Mouse (Mus musculus) myocyte (in vitro differentiated cells): ENCODE measurements at regions not wholly inside any gene's neighbourhood (a gene's known extent, or its start where the extent isn't known, plus 50 kb on each side); places are given as distances from the start of the nearest gene placed in this dataset.

Experiments used
- E2F4 ChIP-seq: IDR thresholded peaks from one replicate; pipeline ENCODE4 v1.6.1; 2011; ENCODE audit warnings: mild to moderate bottlenecking, control low read depth, moderate library complexity; ENCODE audit not compliant: insufficient read depth
- MAX ChIP-seq: IDR thresholded peaks from one replicate; pipeline ENCODE4 v1.6.1; 2011; ENCODE audit warnings: low read depth, mild to moderate bottlenecking, control low read depth
- MYOD1 ChIP-seq, 3 experiments: IDR thresholded peaks; one replicate each; pipeline ENCODE4 v1.6.1; 2011; ENCODE audit warnings: control low read depth in 2 of 3, low read depth in 2 of 3, mild to moderate bottlenecking in 2 of 3, moderate library complexity in 1 of 3; ENCODE audit not compliant: insufficient read length in 2 of 3, control insufficient read depth in 1 of 3
- POLR2A ChIP-seq: IDR thresholded peaks from one replicate; pipeline ENCODE4 v1.6.1; 2011; ENCODE audit warnings: low read depth, mild to moderate bottlenecking, control low read depth, moderate library complexity; ENCODE audit not compliant: insufficient read length
- POLR2AphosphoS2 ChIP-seq: IDR thresholded peaks from one replicate; pipeline ENCODE4 v1.6.1; 2011; ENCODE audit warnings: low read depth, control low read depth; ENCODE audit not compliant: insufficient read length
- SRF ChIP-seq: IDR thresholded peaks from one replicate; pipeline ENCODE4 v1.6.1; 2011; ENCODE audit warnings: low read depth; ENCODE audit not compliant: control insufficient read depth, insufficient read length
- TCF12 ChIP-seq: IDR thresholded peaks from one replicate; pipeline ENCODE4 v1.6.1; 2011; ENCODE audit warnings: mild to moderate bottlenecking, control low read depth; ENCODE audit not compliant: poor library complexity, insufficient read depth, severe bottlenecking
- TCF3 ChIP-seq: IDR thresholded peaks from one replicate; pipeline ENCODE4 v1.6.1; 2011; ENCODE audit warnings: low read depth, control low read depth; ENCODE audit not compliant: insufficient read length
- USF1 ChIP-seq: IDR thresholded peaks from one replicate; pipeline ENCODE4 v1.6.1; 2011; ENCODE audit warnings: low read depth, mild to moderate bottlenecking, control low read depth, moderate library complexity

- no peak for TF ChIP-seq POLR2AphosphoS2
- no peak for TF ChIP-seq POLR2A
- no peak for TF ChIP-seq TCF12
- TF ChIP-seq MAX, result no peak
- no peak for TF ChIP-seq E2F4
- TF ChIP-seq MYOD1 (IDR thresholded peaks at IDR 0.05; ENCODE audit: control insufficient read depth in 1 of 3, insufficient read length in 2 of 3, low read depth in 2 of 3), result no peak
- TF ChIP-seq TCF3, result no peak
- TF ChIP-seq SRF, result no peak
- TF ChIP-seq USF1, result no peak
Observed at GRCm38 (mm10) chr9:101807249-101807648, 54.4 kb upstream of the 9630041A04Rik start.
